Mouse (Mus musculus): Measurements from ENCODE around the gene Patj. TPM values are rescaled to one million over a fixed set of nuclear protein-coding genes. Genes with fewer than 3 reads are reported as not detected.

Gene Patj
- polyA plus RNA-seq, 1 experiment from 2014 or later, result 21.1 TPM

- WGBS, result 93% methylated on average over 4 of the region's 4 CpGs
- Histone ChIP-seq H3K36me3 (no peaks in the 10 kb centered on the region), H3K9me3 (no peaks in the 10 kb centered on the region), H3K4me3 (replicated peaks) (no peak overlapping the region), H3K4me2 (replicated peaks) (no peak overlapping the region), H3K9ac (no peak overlapping the region), H3K4me1 (replicated peaks) (no peaks in the 10 kb centered on the region), H3K27me3 (replicated peaks) (no peaks in the 10 kb centered on the region), H3K27ac (no peak overlapping the region)
- ATAC-seq, result no peak
These were observed 91.3 kb downstream of the Patj start for GRCm38 (mm10) chr4:98486901-98487300.

- Histone ChIP-seq H3K9ac (no peak overlapping the region), H3K4me3 (replicated peaks) (no peak overlapping the region), H3K36me3 (no peaks in the 10 kb centered on the region), H3K27me3 (replicated peaks) (no peaks in the 10 kb centered on the region), H3K9me3 (no peaks in the 10 kb centered on the region), H3K27ac (no peak overlapping the region), H3K4me1 (replicated peaks) (no peaks in the 10 kb centered on the region), H3K4me2 (replicated peaks) (no peak overlapping the region)
- 47% methylated on average over 1 of the region's 1 CpGs for WGBS
- ATAC-seq, result no peak
These were observed 93.8 kb downstream of the Patj start for GRCm38 (mm10) chr4:98489386-98489785.

GRCm38 (mm10) chr4:98498341-98498740 lies 102.8 kb downstream of the Patj start:
- Histone ChIP-seq H3K36me3 (no peaks in the 10 kb centered on the region), H3K4me2 (replicated peaks) (no peak overlapping the region), H3K9me3 (no peaks in the 10 kb centered on the region), H3K27me3 (replicated peaks) (no peaks in the 10 kb centered on the region), H3K4me3 (replicated peaks) (no peak overlapping the region), H3K4me1 (replicated peaks) (no peaks in the 10 kb centered on the region), H3K27ac (no peak overlapping the region), H3K9ac (no peak overlapping the region)
- 92% methylated on average over 4 of the region's 4 CpGs for WGBS
- ATAC-seq, result no peak

DNA sequence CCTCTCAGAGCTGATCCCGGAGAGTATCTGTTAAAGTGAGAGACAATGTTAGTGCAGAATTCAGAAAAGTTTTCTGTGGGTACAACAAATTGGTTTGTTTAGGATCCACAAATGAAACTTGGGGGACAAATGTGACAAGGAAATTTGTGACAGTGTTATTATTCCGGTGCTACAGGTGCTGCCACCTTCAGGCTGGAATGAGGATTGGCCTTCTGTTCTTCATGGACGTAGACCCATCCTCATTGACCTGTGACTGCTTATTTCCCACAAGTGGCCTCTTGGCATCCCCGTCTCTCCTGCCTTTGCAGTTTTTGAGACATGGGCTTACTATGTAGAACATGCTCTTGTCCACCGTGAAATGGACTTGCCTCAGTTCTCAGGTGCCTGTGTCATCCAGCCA lies 104.6 kb downstream of the Patj start:
- no peak for ATAC-seq
- WGBS, result 69% methylated on average over 5 of the region's 5 CpGs
- Histone ChIP-seq H3K9ac (no peak overlapping the region), H3K4me1 (replicated peaks) (no peaks in the 10 kb centered on the region), H3K27ac (no peak overlapping the region), H3K4me3 (replicated peaks) (no peak overlapping the region), H3K27me3 (replicated peaks) (no peaks in the 10 kb centered on the region), H3K9me3 (no peaks in the 10 kb centered on the region), H3K36me3 (no peaks in the 10 kb centered on the region), H3K4me2 (replicated peaks) (no peak overlapping the region)

DNA sequence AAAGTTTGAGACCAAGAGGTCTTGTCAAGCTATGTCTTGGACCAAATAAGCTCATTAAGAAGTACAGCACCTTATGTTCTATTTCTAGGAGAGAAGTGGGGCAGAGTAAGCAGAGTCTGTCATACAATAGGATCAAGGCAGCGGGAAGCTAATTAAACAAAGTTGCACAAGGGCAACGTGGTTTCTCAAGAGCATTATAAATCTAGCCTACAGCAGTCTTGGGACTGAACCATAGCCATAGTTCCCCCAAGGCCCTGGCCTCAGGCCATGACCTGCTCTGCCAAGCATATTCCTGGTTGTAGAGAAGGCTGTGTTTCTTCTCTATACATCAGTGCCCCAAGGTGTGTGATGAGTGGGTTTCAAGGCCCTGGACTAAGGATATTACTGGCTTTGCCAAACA lies 105.3 kb downstream of the Patj start:
- no peak for ATAC-seq
- Histone ChIP-seq H3K27me3 (replicated peaks) (no peaks in the 10 kb centered on the region), H3K4me2 (replicated peaks) (no peak overlapping the region), H3K27ac (no peak overlapping the region), H3K9me3 (no peaks in the 10 kb centered on the region), H3K9ac (no peak overlapping the region), H3K4me1 (replicated peaks) (no peaks in the 10 kb centered on the region), H3K4me3 (replicated peaks) (no peak overlapping the region), H3K36me3 (no peaks in the 10 kb centered on the region)
- WGBS, result 86% methylated on average over 2 of the region's 2 CpGs

DNA sequence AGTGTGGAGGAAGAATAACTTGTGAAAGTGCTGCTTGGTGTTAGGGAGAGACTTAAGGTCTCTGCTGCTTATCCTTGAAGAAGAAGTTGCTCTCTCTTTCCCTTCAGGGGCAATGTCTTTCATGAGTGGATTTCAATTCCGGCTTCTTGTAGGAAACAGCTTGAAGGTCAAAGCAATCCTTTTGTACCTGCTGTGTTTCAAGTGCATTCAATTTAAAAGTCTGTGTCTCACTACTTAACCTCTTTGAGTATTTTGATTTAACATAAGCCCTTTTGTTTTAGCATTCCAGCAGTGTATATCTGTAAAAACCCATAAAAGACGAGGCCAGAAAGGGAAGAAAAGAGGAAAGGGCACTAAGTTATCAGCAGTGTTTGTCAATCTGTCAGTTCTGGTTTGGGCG lies 109.2 kb downstream of the Patj start:
- no peaks in the 10 kb centered on the region for H3K4me1 ChIP-seq (replicated peaks)
- ATAC-seq, result no peak
- H3K36me3 ChIP-seq, result no peaks in the 10 kb centered on the region
- H3K27ac ChIP-seq, result no peak overlapping the region
- H3K9me3 ChIP-seq, result no peaks in the 10 kb centered on the region
- no peak overlapping the region for H3K4me3 ChIP-seq (replicated peaks)
- H3K27me3 ChIP-seq (replicated peaks), result no peaks in the 10 kb centered on the region
- WGBS, result 41% methylated on average over 3 of the region's 3 CpGs
- H3K4me2 ChIP-seq (replicated peaks), result no peak overlapping the region
- no peak overlapping the region for H3K9ac ChIP-seq

- Histone ChIP-seq H3K36me3 (no peaks in the 10 kb centered on the region), H3K27ac (no peak overlapping the region), H3K27me3 (replicated peaks) (no peaks in the 10 kb centered on the region), H3K4me2 (replicated peaks) (no peak overlapping the region), H3K9ac (no peak overlapping the region), H3K4me1 (replicated peaks) (peaks cover 2% of the 10 kb centered on the region; the same call in 1 of the 2 replicates), H3K4me3 (replicated peaks) (no peak overlapping the region), H3K9me3 (no peaks in the 10 kb centered on the region)
- WGBS, result 75% methylated on average over 11 of the region's 11 CpGs
- no peak for ATAC-seq
These were observed 113.1 kb downstream of the Patj start for GRCm38 (mm10) chr4:98508471-98509271.

- peaks cover 2% of the 10 kb centered on the region; the same call in 1 of the 2 replicates for H3K4me1 ChIP-seq (replicated peaks)
- H3K36me3 ChIP-seq, result no peaks in the 10 kb centered on the region
- H3K4me2 ChIP-seq (replicated peaks), result no peak overlapping the region
- WGBS, result 82% methylated on average over 5 of the region's 5 CpGs
- no peaks in the 10 kb centered on the region for H3K27me3 ChIP-seq (replicated peaks)
- ATAC-seq, result peak; percentile 75
- no peak overlapping the region for H3K27ac ChIP-seq
- H3K9me3 ChIP-seq, result no peaks in the 10 kb centered on the region
- H3K4me3 ChIP-seq (replicated peaks), result no peak overlapping the region
- H3K9ac ChIP-seq, result no peak overlapping the region
These were observed 114.4 kb downstream of the Patj start for GRCm38 (mm10) chr4:98509939-98510338.

DNA sequence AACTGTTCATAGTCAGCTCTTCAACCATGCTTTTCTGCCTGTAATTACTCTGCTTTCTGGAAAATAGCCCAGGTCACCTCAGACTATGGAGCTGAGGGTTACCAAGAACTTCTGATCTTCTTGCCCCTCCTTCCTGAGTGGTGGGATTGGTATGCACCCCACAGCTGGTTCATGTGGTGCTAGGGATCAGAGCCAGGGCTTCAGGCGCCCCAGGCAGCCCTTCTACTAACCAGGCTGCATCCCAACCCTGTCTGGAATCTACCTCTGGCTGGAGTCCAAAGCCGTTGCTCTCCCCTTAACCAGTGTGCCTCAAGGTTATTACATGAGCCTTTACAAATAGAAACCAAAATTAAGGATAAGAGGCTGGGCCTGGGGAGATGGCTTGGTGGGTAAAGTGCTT lies 115.7 kb downstream of the Patj start:
- Histone ChIP-seq H3K9ac (no peak overlapping the region), H3K27me3 (replicated peaks) (no peaks in the 10 kb centered on the region), H3K4me2 (replicated peaks) (no peak overlapping the region), H3K4me1 (replicated peaks) (peaks cover 2% of the 10 kb centered on the region; the same call in 1 of the 2 replicates), H3K27ac (no peak overlapping the region), H3K36me3 (no peaks in the 10 kb centered on the region), H3K4me3 (replicated peaks) (no peak overlapping the region), H3K9me3 (no peaks in the 10 kb centered on the region)
- peak; percentile 47 for ATAC-seq
- 43% methylated on average over 2 of the region's 2 CpGs for WGBS

DNA sequence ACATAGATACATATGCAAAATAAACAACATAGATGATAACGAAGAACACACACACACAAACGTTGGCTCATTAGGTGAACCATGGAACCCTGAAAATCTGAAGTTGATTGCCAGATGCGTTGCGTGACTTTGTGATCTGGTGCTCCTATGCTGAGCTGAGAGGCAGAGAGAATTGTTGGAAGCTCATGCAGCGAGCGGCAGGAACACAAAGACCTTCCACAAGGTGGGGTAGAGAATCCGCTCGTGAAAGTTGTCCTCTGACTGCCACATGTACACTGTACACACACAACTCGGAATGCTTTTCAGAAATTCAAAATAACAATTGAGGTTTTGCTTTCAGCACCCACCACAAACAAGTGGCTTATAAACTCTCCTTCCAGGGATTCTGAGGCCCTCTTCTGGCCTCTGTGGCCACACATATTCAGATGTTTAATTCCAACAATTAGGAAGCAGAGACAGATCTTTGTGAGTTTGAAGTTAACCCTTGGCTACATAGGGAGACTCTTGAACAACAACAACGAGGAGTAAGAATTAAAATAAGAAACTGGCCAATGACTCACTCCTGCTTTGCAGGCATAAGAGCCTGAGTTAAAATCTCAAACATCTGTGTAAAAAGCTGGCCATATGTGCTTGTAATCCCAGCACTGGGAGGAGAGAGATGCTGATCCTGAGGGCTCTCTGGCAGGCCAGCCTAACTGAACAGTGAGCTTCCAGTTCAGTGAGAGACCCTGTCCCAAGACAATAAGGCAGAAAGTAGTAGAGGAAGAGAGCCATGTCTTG lies 116.6 kb downstream of the Patj start:
- H3K4me2 ChIP-seq (replicated peaks), result no peak overlapping the region
- 84% methylated on average over 10 of the region's 10 CpGs for WGBS
- H3K4me1 ChIP-seq (replicated peaks), result peaks cover 2% of the 10 kb centered on the region; the same call in 1 of the 2 replicates
- H3K9ac ChIP-seq, result no peak overlapping the region
- no peak overlapping the region for H3K27ac ChIP-seq
- H3K9me3 ChIP-seq, result no peaks in the 10 kb centered on the region
- H3K27me3 ChIP-seq (replicated peaks), result no peaks in the 10 kb centered on the region
- no peaks in the 10 kb centered on the region for H3K36me3 ChIP-seq
- H3K4me3 ChIP-seq (replicated peaks), result no peak overlapping the region
- no peak for ATAC-seq

GRCm38 (mm10) chr4:98520492-98520891 lies 124.9 kb downstream of the Patj start:
- Histone ChIP-seq H3K4me3 (replicated peaks) (no peak overlapping the region), H3K4me2 (replicated peaks) (no peak overlapping the region), H3K9ac (no peak overlapping the region), H3K4me1 (replicated peaks) (no peaks in the 10 kb centered on the region), H3K27me3 (replicated peaks) (no peaks in the 10 kb centered on the region), H3K9me3 (no peaks in the 10 kb centered on the region), H3K27ac (no peak overlapping the region), H3K36me3 (peaks cover 8% of the 10 kb centered on the region; the same call in 1 of the 2 replicates)
- 86% methylated on average over 6 of the region's 6 CpGs for WGBS
- ATAC-seq, result no peak

DNA sequence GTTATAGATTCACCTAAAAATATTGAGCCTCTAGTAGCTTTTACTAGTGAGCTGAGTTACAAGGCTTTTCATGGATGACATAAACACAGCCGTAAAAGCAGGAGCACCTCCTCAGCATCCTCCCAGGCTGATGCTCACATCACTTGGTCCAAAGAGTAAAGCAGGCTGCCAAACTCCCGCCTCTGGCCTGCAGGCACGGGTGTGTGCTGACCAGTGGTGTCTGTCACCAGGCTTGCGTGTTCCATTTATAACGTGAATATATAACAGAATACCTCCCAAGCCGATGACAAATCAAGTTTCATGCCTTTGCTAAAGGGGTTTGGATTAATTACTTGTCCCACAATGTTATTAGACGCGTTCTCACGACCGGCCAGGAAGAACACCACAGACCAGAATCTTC lies 128.9 kb downstream of the Patj start:
- no peaks in the 10 kb centered on the region for H3K9me3 ChIP-seq
- no peaks in the 10 kb centered on the region for H3K4me1 ChIP-seq (replicated peaks)
- WGBS, result 92% methylated on average over 10 of the region's 10 CpGs
- ATAC-seq, result no peak
- H3K27me3 ChIP-seq (replicated peaks), result no peaks in the 10 kb centered on the region
- 0 out of 2 replicates have a peak, but pooled peaks cover 4% of the 10 kb centered on the region for H3K36me3 ChIP-seq
- H3K27ac ChIP-seq, result no peak overlapping the region
- H3K9ac ChIP-seq, result no peak overlapping the region
- no peak overlapping the region for H3K4me3 ChIP-seq (replicated peaks)
- no peak overlapping the region for H3K4me2 ChIP-seq (replicated peaks)

All from intestine, embryonic 15.5 days (tissue).